Mouse (Mus musculus) liver, postnatal 0 days (tissue): ENCODE measurements at regions not wholly inside any gene's neighbourhood (a gene's known extent, or its start where the extent isn't known, plus 50 kb on each side); places are given as distances from the start of the nearest gene placed in this dataset.

Source experiments
- ATAC-seq: fragments of 200-750 bp; cut with Nextera tagmentation; 2 replicates; pipeline ENCODE4 v1.8.0; 2017; ENCODE audit warnings: mild to moderate bottlenecking, moderate library complexity
- DNase-seq: peaks from one replicate; pipeline ENCODE4 v3.0.0-alpha.2; 2016
- H3K27ac ChIP-seq: fragments of 300-500 bp; sonication (generic); 2 replicates; pipeline ENCODE4 v1.5.1; 2014; ENCODE audit warnings: antibody characterized with exemption, moderate library complexity, mild to moderate bottlenecking, low read depth
- H3K27me3 ChIP-seq: fragments of 300-500 bp; sonication (generic); 2 replicates; pipeline ENCODE4 v1.6.1; 2014; ENCODE audit warnings: low read length, control low read depth, mixed read lengths; ENCODE audit not compliant: insufficient read depth
- H3K36me3 ChIP-seq: fragments of 300-500 bp; sonication (generic); replicated peaks from 2 replicates; pipeline ENCODE4 v1.6.1; 2014; ENCODE audit warnings: mild to moderate bottlenecking, control low read depth, low read length, moderate library complexity, mixed read lengths; ENCODE audit not compliant: insufficient read depth
- H3K4me1 ChIP-seq: fragments of 300-500 bp; sonication (generic); 2 replicates; pipeline ENCODE4 v1.6.1; 2014; ENCODE audit warnings: antibody characterized with exemption, mild to moderate bottlenecking, control low read depth; ENCODE audit not compliant: insufficient read depth
- H3K4me2 ChIP-seq: fragments of 300-500 bp; sonication (generic); 2 replicates; pipeline ENCODE4 v1.6.1; 2014; ENCODE audit warnings: low read depth, mild to moderate bottlenecking, low read length, moderate library complexity, mixed read lengths
- H3K4me3 ChIP-seq: fragments of 300-500 bp; sonication (generic); 2 replicates; pipeline ENCODE4 v1.5.1; 2014; ENCODE audit warnings: low read depth, low read length
- H3K9ac ChIP-seq: fragments of 300-500 bp; sonication (generic); replicated peaks from 2 replicates; pipeline ENCODE4 v1.6.1; 2014; ENCODE audit warnings: mild to moderate bottlenecking, moderate library complexity
- H3K9me3 ChIP-seq: fragments of 300-500 bp; sonication (generic); 2 replicates; pipeline ENCODE4 v1.6.1; 2016; ENCODE audit warnings: mild to moderate bottlenecking, control low read depth, low read length, mixed read lengths
- CTCF ChIP-seq: sonication (generic); IDR thresholded peaks from 2 replicates; pipeline ENCODE4 v1.5.1; 2016; ENCODE audit warnings: antibody characterized with exemption, low read depth
- EP300 ChIP-seq: IDR thresholded peaks from 2 replicates; pipeline ENCODE4 v1.6.1; 2016; ENCODE audit warnings: antibody characterized with exemption, low read depth, mild to moderate bottlenecking
- WGBS: fragments of 180-500 bp; shearing (Covaris S2); extraction: QIAGEN DNeasy Blood & Tissue Kit; methylation state at CpG from one replicate; pipeline ENCODE4 v1.1.7; 2014; ENCODE audit not compliant: insufficient replicate concordance; 5-methylcytosine and 5-hydroxymethylcytosine counted together

DNA sequence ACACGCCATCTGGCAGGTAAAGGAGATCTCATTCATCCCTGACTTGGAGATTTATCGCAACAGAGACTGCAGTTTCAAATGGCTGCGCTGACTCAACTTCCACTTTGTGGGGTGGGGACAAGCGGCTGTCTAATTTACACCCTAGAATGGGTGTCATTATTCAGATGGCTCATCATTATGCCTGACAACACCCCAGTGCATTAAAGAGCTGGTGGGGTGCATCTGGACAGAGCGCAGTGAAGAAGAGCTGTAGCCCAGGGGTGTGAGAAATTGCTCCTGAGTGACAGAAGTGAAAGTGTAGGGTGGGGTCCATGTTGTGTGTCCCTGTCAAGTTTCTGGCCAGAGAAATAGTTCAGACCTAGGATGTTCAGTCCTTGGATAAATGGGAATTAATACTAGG lies 314.0 kb upstream of the Arrdc4 start:
- no peak for ATAC-seq
- TF ChIP-seq CTCF, result no peak
- no peak for TF ChIP-seq EP300
- DNase-seq, result no peak
- H3K4me3 ChIP-seq, result no peak overlapping the region
- H3K36me3 ChIP-seq, result no peaks in the 10 kb centered on the region
- H3K27ac ChIP-seq, result no peak overlapping the region
- WGBS, result 75% methylated on average over 5 of the region's 5 CpGs
- no peaks in the 10 kb centered on the region for H3K4me1 ChIP-seq
- no peaks in the 10 kb centered on the region for H3K27me3 ChIP-seq
- no peak overlapping the region for H3K4me2 ChIP-seq
- H3K9ac ChIP-seq, result no peak overlapping the region
- no peaks in the 10 kb centered on the region for H3K9me3 ChIP-seq

DNA sequence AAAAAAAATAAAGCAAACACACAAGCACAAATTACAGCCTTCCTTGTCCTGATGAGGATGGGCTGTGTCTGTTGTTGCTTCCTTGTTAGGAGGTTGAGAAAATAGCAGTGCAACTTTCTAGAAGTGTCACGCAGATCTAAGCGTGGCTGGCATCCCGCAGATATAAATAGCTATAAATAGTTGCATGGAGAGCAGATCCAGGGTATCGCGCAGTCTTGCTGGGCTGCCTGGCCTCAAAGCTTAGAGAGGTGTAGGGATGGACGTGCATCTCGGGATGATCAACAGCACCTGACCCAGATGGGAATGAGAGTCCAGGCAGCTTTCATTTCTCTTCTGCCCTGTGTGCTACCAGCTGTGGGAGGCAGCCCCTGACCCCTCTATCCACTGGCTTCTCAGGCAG lies 313.5 kb upstream of the Arrdc4 start:
- TF ChIP-seq CTCF (no peak), EP300 (no peak)
- Histone ChIP-seq H3K4me1 (no peaks in the 10 kb centered on the region), H3K9ac (no peak overlapping the region), H3K36me3 (no peaks in the 10 kb centered on the region), H3K9me3 (no peaks in the 10 kb centered on the region), H3K27me3 (no peaks in the 10 kb centered on the region), H3K27ac (no peak overlapping the region), H3K4me2 (no peak overlapping the region), H3K4me3 (no peak overlapping the region)
- no peak for ATAC-seq
- 83% methylated on average over 7 of the region's 7 CpGs for WGBS
- no peak for DNase-seq

DNA sequence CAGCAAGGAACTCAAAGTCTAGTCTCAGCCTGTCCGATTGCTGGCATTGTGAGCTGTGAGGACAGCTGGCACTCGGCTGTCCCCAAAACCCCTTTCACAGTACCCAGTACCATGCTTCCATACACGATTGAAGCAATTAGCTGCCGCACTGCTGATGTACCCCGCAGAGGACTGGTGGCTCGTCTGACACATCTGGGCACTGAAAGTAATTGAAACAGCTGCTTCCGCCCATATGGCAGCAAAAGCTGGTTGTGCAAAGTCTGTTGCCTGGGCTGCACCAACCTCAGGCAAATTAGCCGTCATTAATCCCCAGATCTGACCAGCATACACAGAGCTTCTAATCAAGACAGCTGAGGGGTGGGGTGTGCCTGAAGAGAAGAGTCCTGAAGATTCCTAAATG lies 313.1 kb upstream of the Arrdc4 start:
- Histone ChIP-seq H3K4me1 (no peaks in the 10 kb centered on the region), H3K36me3 (no peaks in the 10 kb centered on the region), H3K27me3 (no peaks in the 10 kb centered on the region), H3K27ac (no peak overlapping the region), H3K9ac (no peak overlapping the region), H3K4me3 (no peak overlapping the region), H3K4me2 (no peak overlapping the region), H3K9me3 (no peaks in the 10 kb centered on the region)
- WGBS, result 75% methylated on average over 8 of the region's 8 CpGs
- DNase-seq (no peak), ATAC-seq (no peak)
- TF ChIP-seq CTCF (no peak), EP300 (no peak)

DNA sequence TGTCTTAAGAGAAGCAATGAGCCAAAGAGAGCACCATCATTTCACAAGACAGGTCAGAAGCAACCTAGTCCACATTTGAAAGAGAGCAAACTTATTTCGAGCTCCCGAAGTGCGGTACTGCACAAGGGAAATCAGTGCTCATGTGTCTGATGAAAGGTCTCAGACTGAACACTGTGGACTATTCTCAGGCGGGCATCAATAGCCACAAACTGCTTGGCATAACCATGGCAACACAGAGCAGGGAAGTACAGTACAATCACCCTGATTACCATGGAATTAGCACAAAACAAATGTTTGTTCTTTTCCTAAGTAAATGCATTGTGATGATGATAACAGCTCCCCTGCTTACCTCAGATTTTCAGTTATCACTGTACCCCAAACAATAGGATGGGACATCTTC lies 312.2 kb upstream of the Arrdc4 start:
- Histone ChIP-seq H3K36me3 (no peaks in the 10 kb centered on the region), H3K27ac (no peak overlapping the region), H3K4me1 (no peaks in the 10 kb centered on the region), H3K9ac (no peak overlapping the region), H3K9me3 (no peaks in the 10 kb centered on the region), H3K4me2 (no peak overlapping the region), H3K27me3 (no peaks in the 10 kb centered on the region), H3K4me3 (no peak overlapping the region)
- DNase-seq, result no peak
- TF ChIP-seq CTCF (no peak), EP300 (no peak)
- no peak for ATAC-seq
- WGBS, result 76% methylated on average over 4 of the region's 4 CpGs

DNA sequence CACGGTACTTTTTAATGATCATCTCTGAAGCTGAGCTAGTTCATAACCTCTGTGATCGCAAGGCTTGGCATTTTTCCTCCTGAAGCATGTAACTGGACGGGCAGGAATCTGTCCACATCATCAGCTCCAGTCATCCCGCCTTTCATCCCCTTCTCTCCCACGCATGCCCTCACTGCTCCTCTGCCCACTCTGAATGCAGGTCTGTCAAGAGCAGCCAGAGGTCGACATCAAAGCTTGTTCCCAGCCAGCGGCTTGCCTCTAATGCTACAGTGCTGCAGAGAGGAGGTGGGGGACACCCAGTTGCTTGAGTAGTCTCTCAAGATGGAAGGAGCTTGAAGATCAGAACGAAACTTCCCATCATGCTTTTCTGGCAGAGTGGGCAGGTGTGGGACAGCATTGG lies 267.5 kb upstream of the Arrdc4 start:
- no peak for ATAC-seq
- H3K9me3 ChIP-seq, result no peaks in the 10 kb centered on the region
- no peak overlapping the region for H3K4me3 ChIP-seq
- no peak overlapping the region for H3K4me2 ChIP-seq
- no peak overlapping the region for H3K9ac ChIP-seq
- no peak for TF ChIP-seq EP300
- no peak for TF ChIP-seq CTCF
- H3K36me3 ChIP-seq, result no peaks in the 10 kb centered on the region
- H3K4me1 ChIP-seq, result no peaks in the 10 kb centered on the region
- WGBS, result 56% methylated on average over 8 of the region's 8 CpGs
- no peaks in the 10 kb centered on the region for H3K27me3 ChIP-seq
- no peak overlapping the region for H3K27ac ChIP-seq
- no peak for DNase-seq

DNA sequence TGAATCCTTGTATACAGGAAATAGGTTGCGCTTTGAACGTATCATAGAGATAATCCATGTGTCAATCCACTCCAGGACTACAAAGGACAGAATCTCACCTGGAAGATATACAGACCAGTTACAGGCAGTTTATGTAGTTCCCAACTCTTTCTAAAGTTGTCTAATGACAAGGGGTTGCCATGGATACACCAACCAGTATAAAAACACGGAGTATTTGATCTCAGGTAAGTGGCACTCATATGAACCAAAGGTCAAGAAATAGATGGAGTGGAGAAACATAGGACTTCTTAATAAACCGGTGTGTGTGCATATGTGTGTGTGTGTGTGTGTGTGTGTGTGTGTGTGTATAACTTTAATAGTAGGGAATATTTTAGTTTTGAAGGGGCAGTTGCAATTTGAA lies 266.0 kb upstream of the Arrdc4 start:
- Histone ChIP-seq H3K4me1 (no peaks in the 10 kb centered on the region), H3K36me3 (no peaks in the 10 kb centered on the region), H3K27me3 (no peaks in the 10 kb centered on the region), H3K4me2 (no peak overlapping the region), H3K4me3 (no peak overlapping the region), H3K9ac (no peak overlapping the region), H3K27ac (no peak overlapping the region), H3K9me3 (no peaks in the 10 kb centered on the region)
- ATAC-seq (no peak), DNase-seq (no peak)
- TF ChIP-seq CTCF (no peak), EP300 (no peak)
- 74% methylated on average over 4 of the region's 4 CpGs for WGBS

DNA sequence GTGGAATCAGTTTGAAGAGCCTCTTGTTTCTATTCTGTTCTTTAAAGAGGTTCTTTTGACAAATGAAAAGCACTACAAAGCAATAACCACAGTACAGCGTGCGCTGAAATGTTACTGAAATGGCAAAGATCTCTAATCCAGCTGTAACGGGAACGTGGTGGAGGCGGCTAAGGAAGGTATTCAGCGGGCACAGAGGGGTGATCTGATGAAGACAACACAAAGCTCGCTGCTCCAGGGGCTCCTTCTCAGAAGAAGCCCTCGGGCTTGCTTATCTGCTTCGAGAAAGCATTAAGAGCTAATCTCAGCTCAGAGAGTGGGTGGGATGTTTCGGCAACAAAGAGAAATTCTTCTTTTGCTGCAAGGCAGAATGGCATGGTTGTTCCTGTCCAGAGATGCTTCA lies 258.2 kb upstream of the Arrdc4 start:
- Histone ChIP-seq H3K4me1 (no peaks in the 10 kb centered on the region), H3K4me2 (no peak overlapping the region)
- 77% methylated on average over 10 of the region's 10 CpGs for WGBS

More for the DNA sequence above, 258.2 kb upstream of the Arrdc4 start:
- H3K36me3 ChIP-seq, result no peaks in the 10 kb centered on the region
- H3K27me3 ChIP-seq, result no peaks in the 10 kb centered on the region
- H3K9ac ChIP-seq, result no peak overlapping the region
- ATAC-seq (no peak), DNase-seq (no peak)
- no peak overlapping the region for H3K27ac ChIP-seq
- no peak overlapping the region for H3K4me3 ChIP-seq
- H3K9me3 ChIP-seq, result no peaks in the 10 kb centered on the region
- TF ChIP-seq EP300, result no peak
- no peak for TF ChIP-seq CTCF
